Mouse (Mus musculus) lung, postnatal 0 days (tissue): Measurements from ENCODE around the gene Spdl1. TPM values are rescaled to one million over a fixed set of nuclear protein-coding genes. Genes with fewer than 3 reads are reported as not detected.

Experiments
- ATAC-seq: fragments of 200-750 bp; cut with Nextera tagmentation; 2 replicates; pipeline ENCODE4 v1.8.0; 2017; ENCODE audit warnings: moderate library complexity
- DNase-seq: peaks from one replicate; pipeline ENCODE4 v3.0.0-alpha.2; 2016; ENCODE audit warnings: low spot score
- H3K27ac ChIP-seq: fragments of 300-500 bp; sonication (generic); 2 replicates; pipeline ENCODE4 v1.5.1; 2014; ENCODE audit warnings: antibody characterized with exemption, mild to moderate bottlenecking, low read length, mixed read lengths
- H3K27me3 ChIP-seq: fragments of 300-500 bp; sonication (generic); replicated peaks from 2 replicates; pipeline ENCODE4 v1.6.1; 2014; ENCODE audit warnings: low read length, mixed read lengths; ENCODE audit not compliant: insufficient read depth
- H3K36me3 ChIP-seq: fragments of 300-500 bp; sonication (generic); 2 replicates; pipeline ENCODE4 v1.6.1; 2014; ENCODE audit warnings: low read length, mixed read lengths; ENCODE audit not compliant: insufficient read depth
- H3K4me1 ChIP-seq: fragments of 300-500 bp; sonication (generic); 2 replicates; pipeline ENCODE4 v1.6.1; 2014; ENCODE audit warnings: antibody characterized with exemption, low read depth, low read length, mixed read lengths; ENCODE audit not compliant: insufficient read depth
- H3K4me2 ChIP-seq: fragments of 300-500 bp; sonication (generic); replicated peaks from 2 replicates; pipeline ENCODE4 v1.6.1; 2014; ENCODE audit warnings: low read depth, mild to moderate bottlenecking, low read length, moderate library complexity, mixed read lengths
- H3K4me3 ChIP-seq: fragments of 300-500 bp; sonication (generic); 2 replicates; pipeline ENCODE4 v1.5.1; 2014; ENCODE audit warnings: low read depth, low read length
- H3K9ac ChIP-seq: fragments of 300-500 bp; sonication (generic); replicated peaks from 2 replicates; pipeline ENCODE4 v1.6.1; 2014; ENCODE audit warnings: low read depth, mild to moderate bottlenecking
- H3K9me3 ChIP-seq: fragments of 300-500 bp; sonication (generic); 2 replicates; pipeline ENCODE4 v1.6.1; 2016; ENCODE audit warnings: low read length, mixed read lengths
- CTCF ChIP-seq: IDR thresholded peaks from 2 replicates; pipeline ENCODE4 v1.5.1; 2016; ENCODE audit warnings: antibody characterized with exemption, mild to moderate bottlenecking
- EP300 ChIP-seq: IDR thresholded peaks from 2 replicates; pipeline ENCODE4 v1.6.1; 2016; ENCODE audit warnings: antibody characterized with exemption, mild to moderate bottlenecking, control low read depth
- WGBS: fragments of 180-500 bp; shearing (Covaris S2); extraction: QIAGEN DNeasy Blood & Tissue Kit; methylation state at CpG from one replicate; pipeline ENCODE4 v1.1.7; 2014; 5-methylcytosine and 5-hydroxymethylcytosine counted together
- polyA plus RNA-seq: library from polyadenylated mRNA; unstranded; fragments of >200 nt; fragmentation: Nextera tagmentation; extraction: Ambion mirVana; gene quantifications from 2 replicates; pipeline ENCODE4 v1.2.1, GENCODE M21; 2015

Spdl1 gene
- polyA plus RNA-seq: 1.1 and 1.7 TPM in 2 replicates

DNA sequence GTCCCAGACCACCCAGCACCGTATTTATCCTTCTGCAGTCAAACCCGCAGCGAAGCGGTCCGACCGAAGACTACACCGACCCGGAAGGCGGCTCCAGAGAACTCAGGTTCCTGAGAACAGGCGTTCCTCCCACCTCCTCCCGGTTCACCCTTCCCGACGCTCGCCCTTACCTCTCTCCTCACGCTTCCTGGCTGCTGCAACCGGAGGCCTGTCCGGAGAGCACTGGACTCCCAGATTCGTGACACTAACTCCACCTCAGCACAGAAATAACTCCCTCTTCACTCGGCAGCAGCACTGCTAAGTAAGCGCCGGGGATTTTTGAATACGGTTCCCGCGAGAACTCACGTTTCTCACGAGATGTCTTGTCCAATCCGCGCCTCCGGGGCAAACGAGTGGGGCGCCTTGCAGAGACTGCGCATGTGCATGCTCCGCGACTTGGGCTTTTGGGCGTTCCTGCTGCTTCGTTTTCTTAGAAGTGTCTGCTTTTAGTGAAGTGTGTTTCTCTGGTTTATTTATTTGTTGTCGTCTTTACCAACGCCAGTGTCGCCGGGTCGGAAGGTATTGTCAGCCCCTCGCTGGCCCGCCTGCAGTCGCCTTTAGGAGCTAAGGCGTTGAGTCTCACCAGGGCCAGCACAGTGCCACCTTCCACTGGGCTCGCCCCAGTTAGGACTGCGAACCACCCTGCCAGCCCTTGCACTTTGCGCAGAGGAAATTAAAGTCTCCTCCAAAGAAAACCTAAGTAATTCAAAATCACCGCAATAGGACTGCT is at the start of gene Spdl1:
TSS of gene Spdl1 (minus strand) at position 324 of the 769 bp plus-strand sequence.
- Histone ChIP-seq H3K9ac (peak within 1 kb of the TSS; percentile 50), H3K4me2 (peak within 1 kb of the TSS; percentile 85), H3K27me3 (no peaks in the 10 kb centered on the region), H3K36me3 (no peaks in the 10 kb centered on the region), H3K4me3 (peak within 1 kb of the TSS; percentile 58), H3K9me3 (no peaks in the 10 kb centered on the region), H3K4me1 (peaks cover 4% of the 10 kb centered on the region; the same call in 1 of the 2 replicates), H3K27ac (no peak within 1 kb of the TSS)
- ATAC-seq (peak; percentile 98), DNase-seq (peak; percentile 97)
- TF ChIP-seq CTCF (no peak), EP300 (peak; percentile 78)
- 3% methylated on average over 49 of the region's 49 CpGs for WGBS

DNA sequence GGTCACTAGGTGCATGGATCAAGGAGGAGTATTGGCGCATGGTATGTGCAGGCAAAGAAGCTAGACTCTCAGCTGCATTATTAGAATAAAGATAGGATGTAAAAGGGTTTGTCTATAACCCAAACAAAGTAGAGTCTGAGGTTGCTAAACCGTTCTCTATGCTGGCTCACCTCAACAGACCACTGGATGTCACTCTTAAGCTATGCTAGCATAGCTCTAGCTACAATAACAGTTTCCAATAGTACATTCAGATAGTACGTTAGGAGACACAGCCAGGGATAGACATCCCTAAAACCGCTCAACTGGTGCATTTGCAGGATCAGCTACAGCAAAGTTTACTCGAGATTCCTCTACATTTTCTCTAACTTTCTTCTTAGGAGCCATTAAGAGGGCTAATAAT is 48.1 kb upstream of the Spdl1 start:
- no peak overlapping the region for H3K4me2 ChIP-seq
- H3K36me3 ChIP-seq: no peaks in the 10 kb centered on the region
- H3K27ac ChIP-seq: no peak overlapping the region
- no peak overlapping the region for H3K9ac ChIP-seq
- peak; percentile 78 for DNase-seq
- H3K4me1 ChIP-seq: no peaks in the 10 kb centered on the region
- H3K9me3 ChIP-seq: no peaks in the 10 kb centered on the region
- WGBS: 33% methylated on average over 5 of the region's 5 CpGs
- TF ChIP-seq CTCF (peak; percentile 94), EP300 (no peak)
- no peak overlapping the region for H3K4me3 ChIP-seq
- no peaks in the 10 kb centered on the region for H3K27me3 ChIP-seq
- ATAC-seq: peak; percentile 80

DNA sequence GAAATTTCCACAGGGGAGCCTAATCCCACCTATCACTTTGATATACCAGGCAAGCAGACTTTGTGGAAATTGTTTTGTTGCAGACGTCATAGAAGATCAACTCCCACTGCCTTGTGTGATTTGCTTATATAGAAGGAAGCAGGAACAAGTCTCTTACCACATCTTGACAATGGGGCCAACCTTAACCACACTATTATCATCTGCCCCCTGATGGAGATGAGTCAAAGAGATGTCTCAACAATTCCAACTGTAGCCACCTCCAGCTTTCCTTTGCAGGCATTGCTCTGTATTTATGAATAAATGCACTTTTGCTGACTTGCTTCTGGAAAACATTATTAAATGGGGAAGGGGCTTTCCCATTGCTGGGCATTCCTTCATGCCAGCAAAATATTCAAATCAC is 46.2 kb upstream of the Spdl1 start:
- TF ChIP-seq EP300 (no peak), CTCF (no peak)
- ATAC-seq (no peak), DNase-seq (no peak)
- Histone ChIP-seq H3K4me1 (no peaks in the 10 kb centered on the region), H3K9ac (no peak overlapping the region), H3K9me3 (no peaks in the 10 kb centered on the region), H3K27me3 (no peaks in the 10 kb centered on the region), H3K4me3 (no peak overlapping the region), H3K4me2 (no peak overlapping the region), H3K27ac (no peak overlapping the region), H3K36me3 (no peaks in the 10 kb centered on the region)
- 67% methylated on average over 1 of the region's 1 CpGs for WGBS

DNA sequence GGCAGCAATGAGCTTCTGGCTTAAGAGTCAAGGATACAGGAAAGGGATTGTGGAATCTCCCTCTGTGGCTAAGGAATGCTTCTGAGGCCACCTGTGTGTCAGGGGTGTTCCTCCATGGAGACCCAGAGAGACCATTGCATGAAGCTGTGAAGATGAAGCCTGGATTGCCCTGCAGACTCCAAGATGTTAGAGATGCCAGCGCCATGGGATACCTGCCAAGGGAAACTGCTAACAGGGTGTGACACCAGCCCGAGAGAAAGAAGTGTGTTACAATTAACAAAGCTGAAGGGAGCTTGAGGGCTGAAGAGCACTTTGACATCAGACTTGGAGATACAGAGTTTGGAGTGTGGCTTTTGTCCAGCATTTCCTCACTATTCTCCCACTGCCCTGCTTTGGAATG is 40.4 kb upstream of the Spdl1 start:
- Histone ChIP-seq H3K9ac (no peak overlapping the region), H3K4me3 (no peak overlapping the region), H3K9me3 (no peaks in the 10 kb centered on the region), H3K4me1 (no peaks in the 10 kb centered on the region), H3K27ac (no peak overlapping the region), H3K36me3 (no peaks in the 10 kb centered on the region), H3K27me3 (no peaks in the 10 kb centered on the region), H3K4me2 (no peak overlapping the region)
- no peak for DNase-seq
- WGBS: 69% methylated on average over 2 of the region's 2 CpGs
- no peak for ATAC-seq
- TF ChIP-seq CTCF (no peak), EP300 (no peak)

DNA sequence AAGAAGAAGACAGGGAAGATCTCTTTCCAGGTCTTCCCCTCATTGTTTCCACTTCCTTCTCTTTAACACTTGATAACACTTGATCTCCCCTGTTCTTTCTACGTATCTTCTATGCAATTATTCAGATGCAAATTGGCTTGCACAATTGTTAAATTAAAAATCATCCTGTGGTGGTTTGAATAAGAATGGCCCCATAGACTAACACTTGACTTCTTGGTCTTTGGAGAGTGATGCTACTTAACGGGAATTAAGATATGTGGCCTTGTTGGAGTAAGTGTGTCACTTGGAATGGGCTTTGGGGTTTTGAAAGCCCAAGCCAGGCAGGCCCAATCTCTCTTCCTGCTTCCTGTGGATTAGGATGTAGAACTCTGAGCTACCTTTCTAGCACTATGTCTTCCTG is 39.0 kb upstream of the Spdl1 start:
- Histone ChIP-seq H3K9me3 (no peaks in the 10 kb centered on the region), H3K4me2 (no peak overlapping the region), H3K9ac (no peak overlapping the region), H3K27me3 (no peaks in the 10 kb centered on the region), H3K36me3 (no peaks in the 10 kb centered on the region), H3K27ac (no peak overlapping the region), H3K4me1 (no peaks in the 10 kb centered on the region), H3K4me3 (no peak overlapping the region)
- ATAC-seq: no peak
- WGBS: 79% methylated on average over 2 of the region's 2 CpGs
- no peak for TF ChIP-seq EP300
- DNase-seq: no peak

DNA sequence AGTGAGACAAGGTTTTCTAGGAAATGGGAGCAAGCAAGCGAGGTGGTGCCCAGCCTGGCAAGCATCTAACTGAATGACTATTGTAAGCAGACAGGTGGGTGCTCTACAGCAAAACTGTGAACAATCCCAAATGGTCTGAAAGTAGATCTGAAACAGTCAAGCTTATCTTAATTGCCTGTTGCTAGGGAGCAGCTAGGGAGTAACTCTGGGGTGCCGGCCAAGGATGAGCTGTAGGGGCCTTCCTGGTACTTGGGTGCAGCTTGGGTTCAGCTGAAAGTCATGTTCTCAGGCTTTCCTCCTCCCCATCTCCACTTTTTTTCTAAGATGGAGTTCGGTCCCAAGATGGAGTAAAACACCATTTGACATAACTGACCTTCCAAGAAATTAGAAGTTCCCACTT is 38.5 kb upstream of the Spdl1 start:
- no peak for ATAC-seq
- H3K4me1 ChIP-seq: no peaks in the 10 kb centered on the region
- H3K27ac ChIP-seq: no peak overlapping the region
- no peaks in the 10 kb centered on the region for H3K36me3 ChIP-seq
- no peak overlapping the region for H3K9ac ChIP-seq
- H3K27me3 ChIP-seq: no peaks in the 10 kb centered on the region
- WGBS: 77% methylated on average over 3 of the region's 3 CpGs
- H3K4me3 ChIP-seq: no peak overlapping the region
- no peak for DNase-seq
- no peak overlapping the region for H3K4me2 ChIP-seq
- no peaks in the 10 kb centered on the region for H3K9me3 ChIP-seq
- TF ChIP-seq EP300 (no peak), CTCF (no peak)

DNA sequence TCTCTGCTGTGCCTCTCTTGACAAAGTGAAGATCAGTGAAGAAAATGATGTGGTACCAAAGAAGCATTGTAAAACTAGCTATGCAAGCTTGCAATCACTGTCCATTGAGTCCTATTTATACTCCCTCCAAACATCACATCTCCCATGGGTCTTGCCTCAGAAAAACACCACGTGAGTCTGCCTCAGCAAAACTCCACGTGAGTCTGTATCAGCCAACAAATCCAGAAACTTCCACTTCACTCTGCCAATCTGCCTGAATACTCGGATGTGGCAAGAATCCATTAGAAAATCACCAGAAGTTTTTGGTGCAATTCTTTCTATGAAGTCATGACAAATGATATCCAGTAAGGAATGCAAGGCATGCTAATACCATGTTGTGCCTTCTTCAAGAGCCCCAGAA is 38.0 kb upstream of the Spdl1 start:
- ATAC-seq (no peak), DNase-seq (no peak)
- Histone ChIP-seq H3K9ac (no peak overlapping the region), H3K4me2 (no peak overlapping the region), H3K4me1 (no peaks in the 10 kb centered on the region), H3K36me3 (no peaks in the 10 kb centered on the region), H3K4me3 (no peak overlapping the region), H3K9me3 (no peaks in the 10 kb centered on the region), H3K27ac (no peak overlapping the region), H3K27me3 (no peaks in the 10 kb centered on the region)
- TF ChIP-seq CTCF (no peak), EP300 (no peak)
- WGBS: 67% methylated on average over 3 of the region's 3 CpGs
